ENCODE assay signal across 8 mouse cellular contexts in genomic region chr17:35635699-35636111, GRCm38 (mm10). TPM values are rescaled to one million over a fixed set of nuclear protein-coding genes. Genes with fewer than 3 reads are reported as not detected.
DNase-seq lines count a peak whose midpoint lies in the region; ATAC-seq and TF ChIP-seq lines count a peak whose summit lies in the region.

No protein-coding gene starts in this region.

- peaks cover 4% of the 10 kb centered on the region for H3K4me1 ChIP-seq in G1E (ENCODE audit: insufficient read depth, low read depth, low read length)
- H3K4me1 ChIP-seq in forebrain, embryonic 13.5 days = 0 out of 2 replicates have a peak, but pooled peaks cover 2% of the 10 kb centered on the region
- H3K4me1 ChIP-seq in lung, adult 2 months (ENCODE audit: control insufficient read depth, insufficient read depth, low read length) = no peaks in the 10 kb centered on the region
- peaks cover 13% of the 10 kb centered on the region for H3K4me1 ChIP-seq in olfactory bulb, adult 2 months (ENCODE audit: control insufficient read depth, insufficient read depth, low read length)

- H3K27ac ChIP-seq in forebrain, embryonic 13.5 days = no peak overlapping the region
- peak overlapping the region; percentile 79 for H3K27ac ChIP-seq in layer of hippocampus, adult 2 months
- no peak overlapping the region for H3K27ac ChIP-seq in olfactory bulb, adult 2 months (ENCODE audit: insufficient read depth, low read depth, low read length)

- 3% methylated on average over 15 of the region's 15 CpGs for WGBS in forebrain, embryonic 13.5 days
- 1% methylated on average over 15 of the region's 15 CpGs for WGBS in lung, adult 2 months
- WGBS in olfactory bulb, adult 2 months = 2% methylated on average over 15 of the region's 15 CpGs

- no peaks in the 10 kb centered on the region for H3K36me3 ChIP-seq in G1E (replicated peaks)
- no peaks in the 10 kb centered on the region for H3K36me3 ChIP-seq in forebrain, embryonic 13.5 days (ENCODE audit: poor library complexity, severe bottlenecking)

- H3K27me3 ChIP-seq in G1E (ENCODE audit: insufficient read depth, low read length) = peaks cover 9% of the 10 kb centered on the region
- H3K27me3 ChIP-seq in forebrain, embryonic 13.5 days = no peaks in the 10 kb centered on the region

- intact Hi-C loops in heart, postnatal 36 days (cut with DNase I) = loop anchor here (1.0 kb wide), 1 partner anchor 90 kb away; no protein-coding TSS in a partner anchor

- peak overlapping the region; percentile 72 for H3K4me2 ChIP-seq in forebrain, embryonic 13.5 days

- peak overlapping the region; percentile 58; the same call in 1 of the 2 replicates for H3K4me3 ChIP-seq in G1E (ENCODE audit: low read depth, low read length)
- peak overlapping the region; percentile 42 for H3K4me3 ChIP-seq in forebrain, embryonic 13.5 days
- H3K4me3 ChIP-seq in layer of hippocampus, adult 2 months = peak overlapping the region; percentile 67
- H3K4me3 ChIP-seq in lung, adult 2 months (replicated peaks; ENCODE audit: extremely low read depth, low read depth, low read length) = peak overlapping the region; percentile 40
- H3K4me3 ChIP-seq in olfactory bulb, adult 2 months (ENCODE audit: insufficient read depth, low read depth, low read length) = peak overlapping the region; percentile 54

- DNase-seq in G1E (ENCODE audit: low spot score) = peak; percentile 30
- DNase-seq in c-Kit-positive CD71-positive TER-119-positive erythroid progenitor cells, embryonic 14.5 days (ENCODE audit: low spot score) = peak; percentile 56
- peak; percentile 61 to 71 for DNase-seq in heart, postnatal 36 days
- peak; percentile 55 to 82 for DNase-seq in layer of hippocampus, adult 2 months (ENCODE audit: low spot score in 2 of 2)
- peak; percentile 61 for DNase-seq in lung, adult 2 months
- peak; percentile 84 for DNase-seq in thymus, postnatal 4 days

- TF ChIP-seq CTCF in G1E (IDR thresholded peaks at IDR 0.05; ENCODE audit: low read depth, low read length) = peak; percentile 45
- TF ChIP-seq CTCF in layer of hippocampus, adult 2 months (conservative IDR thresholded peaks at IDR 0.05) = peak; percentile 89
- peak; percentile 64 for TF ChIP-seq CTCF in lung, adult 2 months (IDR thresholded peaks at IDR 0.05; ENCODE audit: insufficient read depth, low read length)
- TF ChIP-seq CTCF in olfactory bulb, adult 2 months (IDR thresholded peaks at IDR 0.05; ENCODE audit: insufficient read depth, low read depth, low read length) = peak; percentile 63

- peak overlapping the region; percentile 55 for H3K9ac ChIP-seq in forebrain, embryonic 13.5 days

- no peaks in the 10 kb centered on the region for H3K9me3 ChIP-seq in G1E (replicated peaks)
- H3K9me3 ChIP-seq in forebrain, embryonic 13.5 days (replicated peaks) = no peaks in the 10 kb centered on the region

- TF ChIP-seq POLR2A in lung, adult 2 months (IDR thresholded peaks at IDR 0.05; ENCODE audit: borderline replicate concordance, extremely low read depth, low read depth, low read length) = no peak
- TF ChIP-seq POLR2A in olfactory bulb, adult 2 months (IDR thresholded peaks at IDR 0.05; ENCODE audit: insufficient read depth, low read depth, low read length) = no peak

- no peak for ATAC-seq in G1E (ENCODE audit: extremely low read depth, insufficient number of reproducible peaks, low FRiP score, poor library complexity, severe bottlenecking)
- peak; percentile 77 for ATAC-seq in forebrain, embryonic 13.5 days

RNA-seq across cellular contexts. Expression of gene Mucl3, which starts 7.8 kb away (rescaled TPM):
- total RNA-seq in G1E (2014; fragmentation: Nextera tagmentation) (not detected in 2 replicates), G1E (2017) (0.06 and 0.16 TPM in 2 replicates)
- not detected in 2 replicates for polyA plus RNA-seq in G1E (2012)
- 0.06 TPM in 1 of 2 replicates, not detected in the other for polyA plus RNA-seq in forebrain, embryonic 13.5 days (2015; fragmentation: Nextera tagmentation; extraction: Ambion mirVana)
- total RNA-seq in heart, postnatal 36 days (2021) = not detected
- total RNA-seq in layer of hippocampus, adult 2 months (2021) = not detected
- polyA plus RNA-seq in lung, adult 2 months (2012; rRNA removed) = 0.19 and 0.24 TPM in 2 replicates
- polyA plus RNA-seq in olfactory bulb, adult 2 months (2012; ENCODE audit: insufficient read depth, insufficient read length, low replicate concordance, missing spikeins) = not detected in 2 replicates

RNA-seq across cellular contexts. Expression of gene Gm9573, which starts 9.3 kb away (rescaled TPM):
- total RNA-seq in G1E (2014; fragmentation: Nextera tagmentation) (not detected in 2 replicates), G1E (2017) (0.11 TPM in 1 of 2 replicates, not detected in the other)
- polyA plus RNA-seq in G1E (2012) = not detected in 2 replicates
- not detected in 2 replicates for polyA plus RNA-seq in forebrain, embryonic 13.5 days (2015; fragmentation: Nextera tagmentation; extraction: Ambion mirVana)
- not detected for total RNA-seq in heart, postnatal 36 days (2021)
- not detected for total RNA-seq in layer of hippocampus, adult 2 months (2021)
- polyA plus RNA-seq in lung, adult 2 months (2012; rRNA removed) = not detected in 2 replicates
- not detected in 2 replicates for polyA plus RNA-seq in olfactory bulb, adult 2 months (2012; ENCODE audit: insufficient read depth, insufficient read length, low replicate concordance, missing spikeins)

RNA-seq across cellular contexts. Expression of gene Vars2, which starts 31.7 kb away (rescaled TPM):
- total RNA-seq in G1E (2014; fragmentation: Nextera tagmentation) (23.8 and 24.6 TPM in 2 replicates), G1E (2017) (10.8 and 11.0 TPM in 2 replicates)
- polyA plus RNA-seq in G1E (2012) = 93.9 and 135 TPM in 2 replicates
- polyA plus RNA-seq in forebrain, embryonic 13.5 days (2015; fragmentation: Nextera tagmentation; extraction: Ambion mirVana) = 12.7 and 17.0 TPM in 2 replicates
- 10 to 100 TPM; 31.9 to 33.0 TPM for total RNA-seq in heart, postnatal 36 days (2021)
- 10 to 100 TPM; 32.4 to 47.3 TPM for total RNA-seq in layer of hippocampus, adult 2 months (2021)
- polyA plus RNA-seq in lung, adult 2 months (2012; rRNA removed) = 44.0 and 46.6 TPM in 2 replicates
- not detected in 2 replicates for polyA plus RNA-seq in olfactory bulb, adult 2 months (2012; ENCODE audit: insufficient read depth, insufficient read length, low replicate concordance, missing spikeins)

RNA-seq across cellular contexts. Expression of gene Sfta2, which starts 34.4 kb away (rescaled TPM):
- not detected in 2 replicates for total RNA-seq in G1E (2014; fragmentation: Nextera tagmentation)
- total RNA-seq in G1E (2017) = not detected in 2 replicates
- not detected in 2 replicates for polyA plus RNA-seq in G1E (2012)
- not detected in 2 replicates for polyA plus RNA-seq in forebrain, embryonic 13.5 days (2015; fragmentation: Nextera tagmentation; extraction: Ambion mirVana)
- total RNA-seq in heart, postnatal 36 days (2021) = not detected
- total RNA-seq in layer of hippocampus, adult 2 months (2021) = not detected
- 257 and 330 TPM in 2 replicates for polyA plus RNA-seq in lung, adult 2 months (2012; rRNA removed)
- polyA plus RNA-seq in olfactory bulb, adult 2 months (2012; ENCODE audit: insufficient read depth, insufficient read length, low replicate concordance, missing spikeins) = not detected in 2 replicates

RNA-seq across cellular contexts. Expression of gene Gtf2h4, which starts 37.8 kb away (rescaled TPM):
- total RNA-seq in G1E (2014; fragmentation: Nextera tagmentation) (33.4 and 45.3 TPM in 2 replicates), G1E (2017) (22.7 and 29.5 TPM in 2 replicates)
- 26.4 and 27.1 TPM in 2 replicates for polyA plus RNA-seq in G1E (2012)
- 36.3 and 42.6 TPM in 2 replicates for polyA plus RNA-seq in forebrain, embryonic 13.5 days (2015; fragmentation: Nextera tagmentation; extraction: Ambion mirVana)
- total RNA-seq in heart, postnatal 36 days (2021) = 10 to 100 TPM; 16.9 to 17.4 TPM
- 10 to 100 TPM; 29.9 to 35.3 TPM for total RNA-seq in layer of hippocampus, adult 2 months (2021)
- 21.3 and 22.5 TPM in 2 replicates for polyA plus RNA-seq in lung, adult 2 months (2012; rRNA removed)
- polyA plus RNA-seq in olfactory bulb, adult 2 months (2012; ENCODE audit: insufficient read depth, insufficient read length, low replicate concordance, missing spikeins) = not detected in 2 replicates

Comparison
In these comparisons a context has a peak if more than half of its experiments do, and no peak if none do; other contexts are left out.
1. DNase-seq: peak in every context shown above with its lines; median percentile 84 in thymus, postnatal 4 days; 68 in layer of hippocampus, adult 2 months; 66 in heart, postnatal 36 days; 61 in lung, adult 2 months; 56 in c-Kit-positive CD71-positive TER-119-positive erythroid progenitor cells, embryonic 14.5 days; 30 in G1E.
2. RNA of gene Vars2, which starts 31.7 kb away (polyA plus RNA-seq): 93.9 to 135 TPM in G1E, 44.0 to 46.6 TPM in lung, adult 2 months and 12.7 to 17.0 TPM in forebrain, embryonic 13.5 days; not detected in olfactory bulb, adult 2 months; every median in the first group is over 10 times any median in the second.
3. Peak in every context shown above with its lines, with median percentiles within 50 percentile points of each other: H3K4me3 ChIP-seq and CTCF ChIP-seq.